Mouse (Mus musculus) megakaryocyte, embryonic 14.5 days (primary cell): Measurements from ENCODE around the gene Exosc5.

Source experiments
- FLI1 ChIP-seq: IDR thresholded peaks from 2 replicates; pipeline ENCODE4 v1.6.1; 2012; ENCODE audit warnings: low read length, inconsistent platforms, mixed read lengths
- GATA1 ChIP-seq: IDR thresholded peaks from 3 replicates; pipeline ENCODE4 v1.6.1; 2012; ENCODE audit warnings: mixed read lengths, low read length, inconsistent platforms, borderline replicate concordance

DNA sequence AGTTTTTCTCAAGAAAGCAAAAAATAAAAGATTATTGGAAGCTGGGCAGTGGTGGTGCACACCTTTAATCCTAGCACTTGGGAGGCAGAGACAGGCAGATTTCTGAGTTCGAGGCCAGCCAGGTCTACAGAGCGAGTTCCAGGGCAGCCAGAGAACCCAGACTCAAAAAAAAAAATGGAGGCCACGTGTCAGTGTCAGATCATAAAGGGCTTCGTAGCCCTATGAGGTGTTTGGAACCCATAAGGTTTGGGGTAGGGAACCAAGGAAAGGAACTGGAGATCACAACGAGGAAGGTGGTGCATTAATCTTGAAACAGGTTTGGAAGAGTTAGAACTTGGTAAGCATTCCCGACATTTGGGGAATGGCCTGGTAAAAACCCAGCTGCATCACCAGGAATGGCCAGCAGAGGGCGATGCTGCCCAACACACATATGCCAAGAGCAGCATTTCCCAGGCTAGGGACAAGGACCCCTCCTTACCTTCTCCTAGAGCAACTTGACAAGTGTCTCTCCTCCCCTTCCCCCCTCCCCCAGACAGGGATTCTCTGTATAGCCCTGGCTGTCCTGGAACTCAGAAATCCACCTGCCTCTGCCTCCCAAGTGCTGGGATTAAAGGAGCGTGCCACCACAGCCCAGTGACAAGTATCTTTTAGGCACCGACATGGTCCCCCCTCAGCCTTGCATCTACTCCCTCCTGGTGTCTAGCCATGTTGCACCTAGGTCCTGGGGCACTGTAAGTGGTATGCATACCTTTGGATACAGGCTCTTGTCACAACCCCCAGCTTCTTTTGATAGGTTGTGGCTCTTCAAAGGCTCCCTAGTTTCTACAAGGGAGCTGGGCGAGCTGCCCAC is 61.0 kb downstream of the Exosc5 start:
- no peak for TF ChIP-seq GATA1
- TF ChIP-seq FLI1 = no peak
